Mouse (Mus musculus) midbrain, embryonic 14.5 days (tissue): ENCODE measurements around the gene Stim1. TPM values are rescaled to one million over a fixed set of nuclear protein-coding genes. Genes with fewer than 3 reads are reported as not detected.

Experiments used
- ATAC-seq: fragments of 200-750 bp; cut with Nextera tagmentation; 2 replicates; pipeline ENCODE4 v1.8.0; 2017; ENCODE audit warnings: moderate number of reproducible peaks, moderate library complexity; ENCODE audit not compliant: low FRiP score, low TSS enrichment
- DNase-seq: peaks from one replicate; pipeline ENCODE4 v3.0.0-alpha.2; 2015
- H3K27ac ChIP-seq: fragments of 300-500 bp; sonication (generic); replicated peaks from 2 replicates; pipeline ENCODE4 v1.5.1; 2014; ENCODE audit warnings: mild to moderate bottlenecking, low read depth, low read length, moderate library complexity
- H3K27me3 ChIP-seq: fragments of 300-500 bp; sonication (generic); 2 replicates; pipeline ENCODE4 v1.6.1; 2014; ENCODE audit warnings: low read length, control low read depth, mixed read lengths; ENCODE audit not compliant: control insufficient read depth, insufficient read depth
- H3K36me3 ChIP-seq: fragments of 300-500 bp; sonication (generic); 2 replicates; pipeline ENCODE4 v1.6.1; 2014; ENCODE audit warnings: low read length, control low read depth; ENCODE audit not compliant: control insufficient read depth, insufficient read depth
- H3K4me1 ChIP-seq: fragments of 300-500 bp; sonication (generic); 2 replicates; pipeline ENCODE4 v1.6.1; 2014; ENCODE audit warnings: mild to moderate bottlenecking, antibody characterized with exemption, low read length, control low read depth; ENCODE audit not compliant: control insufficient read depth, insufficient read depth
- H3K4me2 ChIP-seq: fragments of 300-500 bp; sonication (generic); 2 replicates; pipeline ENCODE4 v1.6.1; 2014; ENCODE audit warnings: mild to moderate bottlenecking, low read length, moderate library complexity
- H3K4me3 ChIP-seq: fragments of 300-500 bp; sonication (generic); replicated peaks from 2 replicates; pipeline ENCODE4 v1.5.1; 2014; ENCODE audit warnings: low read depth, low read length
- H3K9ac ChIP-seq: fragments of 300-500 bp; sonication (generic); replicated peaks from 2 replicates; pipeline ENCODE4 v1.6.1; 2014; ENCODE audit warnings: mild to moderate bottlenecking, low read length, moderate library complexity
- H3K9me3 ChIP-seq: fragments of 300-500 bp; sonication (generic); 2 replicates; pipeline ENCODE4 v1.6.1; 2016; ENCODE audit warnings: low read length, control low read depth, mixed read lengths; ENCODE audit not compliant: control insufficient read depth
- WGBS: fragments of 180-500 bp; shearing (Covaris S2); extraction: QIAGEN DNeasy Blood & Tissue Kit; methylation state at CpG from one replicate; pipeline ENCODE4 v1.1.7; 2014; 5-methylcytosine and 5-hydroxymethylcytosine counted together
- polyA plus RNA-seq: library from polyadenylated mRNA; unstranded; fragments of >200 nt; fragmentation: Nextera tagmentation; extraction: Ambion mirVana; gene quantifications from 2 replicates; pipeline ENCODE4 v1.2.1, GENCODE M21; 2014

Stim1 gene
- polyA plus RNA-seq, 1 experiment from 2014 or later, result 11.3 TPM

GRCm38 (mm10) chr7:102310266-102310665 lies 42.7 kb downstream of the Stim1 start:
- no peak overlapping the region for H3K9ac ChIP-seq
- no peaks in the 10 kb centered on the region for H3K36me3 ChIP-seq
- H3K27ac ChIP-seq, result no peak overlapping the region
- DNase-seq (no peak), ATAC-seq (no peak)
- no peaks in the 10 kb centered on the region for H3K27me3 ChIP-seq
- no peak overlapping the region for H3K4me3 ChIP-seq
- H3K9me3 ChIP-seq, result no peaks in the 10 kb centered on the region
- no peaks in the 10 kb centered on the region for H3K4me1 ChIP-seq
- H3K4me2 ChIP-seq, result no peak overlapping the region

GRCm38 (mm10) chr7:102310821-102311220 lies 43.2 kb downstream of the Stim1 start:
- DNase-seq (no peak), ATAC-seq (no peak)
- no peak overlapping the region for H3K9ac ChIP-seq
- no peaks in the 10 kb centered on the region for H3K4me1 ChIP-seq
- no peak overlapping the region for H3K4me3 ChIP-seq
- no peaks in the 10 kb centered on the region for H3K27me3 ChIP-seq
- H3K27ac ChIP-seq, result no peak overlapping the region
- H3K36me3 ChIP-seq, result no peaks in the 10 kb centered on the region
- H3K4me2 ChIP-seq, result no peak overlapping the region
- H3K9me3 ChIP-seq, result no peaks in the 10 kb centered on the region
- WGBS, result 93% methylated on average over 5 of the region's 5 CpGs

GRCm38 (mm10) chr7:102312840-102313534 lies 45.4 kb downstream of the Stim1 start:
- Histone ChIP-seq H3K27ac (no peak overlapping the region), H3K27me3 (no peaks in the 10 kb centered on the region), H3K4me2 (no peak overlapping the region), H3K9me3 (no peaks in the 10 kb centered on the region), H3K4me1 (no peaks in the 10 kb centered on the region), H3K4me3 (no peak overlapping the region), H3K9ac (no peak overlapping the region), H3K36me3 (no peaks in the 10 kb centered on the region)
- 91% methylated on average over 4 of the region's 4 CpGs for WGBS
- DNase-seq (no peak), ATAC-seq (no peak)

GRCm38 (mm10) chr7:102313535-102313863 lies 45.9 kb downstream of the Stim1 start:
- no peak for ATAC-seq
- no peak overlapping the region for H3K4me2 ChIP-seq
- no peak overlapping the region for H3K27ac ChIP-seq
- no peaks in the 10 kb centered on the region for H3K36me3 ChIP-seq
- no peaks in the 10 kb centered on the region for H3K4me1 ChIP-seq
- no peak for DNase-seq
- 82% methylated on average over 2 of the region's 2 CpGs for WGBS
- no peaks in the 10 kb centered on the region for H3K9me3 ChIP-seq
- H3K27me3 ChIP-seq, result no peaks in the 10 kb centered on the region
- H3K4me3 ChIP-seq, result no peak overlapping the region
- no peak overlapping the region for H3K9ac ChIP-seq

- H3K27me3 ChIP-seq, result no peaks in the 10 kb centered on the region
- no peak overlapping the region for H3K4me3 ChIP-seq
- no peak overlapping the region for H3K4me2 ChIP-seq
- DNase-seq (no peak), ATAC-seq (no peak)
- no peaks in the 10 kb centered on the region for H3K9me3 ChIP-seq
- no peak overlapping the region for H3K27ac ChIP-seq
- no peak overlapping the region for H3K9ac ChIP-seq
- H3K36me3 ChIP-seq, result no peaks in the 10 kb centered on the region
- no peaks in the 10 kb centered on the region for H3K4me1 ChIP-seq
- WGBS, result 90% methylated on average over 1 of the region's 1 CpGs
These were observed 46.5 kb downstream of the Stim1 start for GRCm38 (mm10) chr7:102314107-102314506.

GRCm38 (mm10) chr7:102314908-102315307 lies 47.3 kb downstream of the Stim1 start:
- no peak overlapping the region for H3K4me3 ChIP-seq
- no peak for DNase-seq
- no peaks in the 10 kb centered on the region for H3K36me3 ChIP-seq
- H3K27ac ChIP-seq, result no peak overlapping the region
- no peaks in the 10 kb centered on the region for H3K4me1 ChIP-seq
- H3K9me3 ChIP-seq, result no peaks in the 10 kb centered on the region
- no peak overlapping the region for H3K9ac ChIP-seq
- ATAC-seq, result no peak
- H3K27me3 ChIP-seq, result no peaks in the 10 kb centered on the region
- no peak overlapping the region for H3K4me2 ChIP-seq

GRCm38 (mm10) chr7:102315435-102315834 lies 47.8 kb downstream of the Stim1 start:
- 73% methylated on average over 7 of the region's 7 CpGs for WGBS
- no peak for ATAC-seq
- H3K4me3 ChIP-seq, result no peak overlapping the region

GRCm38 (mm10) chr7:102317583-102318168 lies 50.1 kb downstream of the Stim1 start:
- no peak for DNase-seq
- no peaks in the 10 kb centered on the region for H3K9me3 ChIP-seq
- H3K4me2 ChIP-seq, result no peak overlapping the region
- no peaks in the 10 kb centered on the region for H3K36me3 ChIP-seq
- no peaks in the 10 kb centered on the region for H3K4me1 ChIP-seq
- no peak overlapping the region for H3K27ac ChIP-seq
- H3K9ac ChIP-seq, result no peak overlapping the region
- no peaks in the 10 kb centered on the region for H3K27me3 ChIP-seq
- no peak overlapping the region for H3K4me3 ChIP-seq
- 93% methylated on average over 3 of the region's 3 CpGs for WGBS
- ATAC-seq, result no peak

More at GRCm38 (mm10) chr7:102315435-102315834, 47.8 kb downstream of the Stim1 start:
- Histone ChIP-seq H3K27ac (no peak overlapping the region), H3K36me3 (no peaks in the 10 kb centered on the region), H3K4me1 (no peaks in the 10 kb centered on the region), H3K9me3 (no peaks in the 10 kb centered on the region), H3K4me2 (no peak overlapping the region), H3K9ac (no peak overlapping the region), H3K27me3 (no peaks in the 10 kb centered on the region)
- no peak for DNase-seq

- H3K27me3 ChIP-seq, result no peaks in the 10 kb centered on the region
- ATAC-seq (no peak), DNase-seq (no peak)
- no peak overlapping the region for H3K4me2 ChIP-seq
- no peak overlapping the region for H3K27ac ChIP-seq
- no peak overlapping the region for H3K4me3 ChIP-seq
- no peaks in the 10 kb centered on the region for H3K9me3 ChIP-seq
- H3K4me1 ChIP-seq, result no peaks in the 10 kb centered on the region
- no peak overlapping the region for H3K9ac ChIP-seq
- 87% methylated on average over 5 of the region's 5 CpGs for WGBS
- no peaks in the 10 kb centered on the region for H3K36me3 ChIP-seq
These were observed 54.5 kb downstream of the Stim1 start for GRCm38 (mm10) chr7:102322137-102322536.
